Mouse (Mus musculus) B cell, adult 2 months (primary cell): ENCODE results near the gene Hmga1b.
A peak's percentile ranks its signal among the peaks of the same experiment; 100 is the strongest.
"Not testable (repeated sequence)": the region's sequence is repeated elsewhere in the genome, so short reads cannot be mapped to it uniquely, and the experiment has no call there.

Experiments
- DNase-seq, 2 experiments: peaks; one replicate each; pipeline ENCODE4 v3.0.0; 2022

Gene Hmga1b

DNA sequence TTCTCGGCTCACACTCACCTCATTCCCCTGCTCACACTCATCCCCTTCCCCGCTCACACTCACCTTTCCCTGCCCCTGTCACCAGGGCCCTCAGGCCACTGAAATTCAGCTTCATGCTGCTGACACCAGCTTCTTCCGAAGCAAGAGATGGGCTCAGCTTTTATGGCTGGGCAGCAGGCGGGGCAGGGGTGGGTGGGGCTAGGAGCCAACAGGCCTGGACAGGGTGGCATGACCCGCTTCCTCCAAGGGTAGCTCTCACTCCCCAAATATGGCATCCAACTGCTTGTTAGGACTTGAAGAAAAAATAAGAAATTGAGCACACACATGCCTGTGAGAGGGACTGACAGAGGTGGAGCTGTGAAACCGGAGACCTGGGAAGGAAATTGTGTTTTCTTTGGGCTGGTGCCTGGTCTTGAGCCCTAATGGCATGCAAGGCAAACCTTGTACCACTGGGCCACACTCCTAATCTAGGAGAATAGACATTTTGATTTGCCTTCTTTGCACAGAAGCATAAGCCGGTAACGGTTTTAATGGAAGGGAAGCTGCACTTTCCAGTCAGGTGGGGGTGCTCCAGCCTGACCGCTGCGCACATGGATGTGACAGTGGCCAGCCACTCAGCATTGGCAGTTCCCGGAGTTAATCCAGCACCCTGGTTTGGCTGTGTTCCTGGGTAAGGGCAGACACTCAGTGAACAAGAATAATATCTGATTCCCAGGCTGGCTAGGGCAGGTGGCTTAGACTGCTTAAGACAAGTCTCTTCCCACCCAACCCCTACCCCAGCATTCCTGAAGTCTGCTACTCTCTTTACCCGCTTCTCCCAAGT, 30.5 kb upstream of the Hmga1b start, which contains the start of gene Cbr2:
Gene Cbr2, minus strand, starts transcription at position 257 of the 823 bp plus-strand sequence.
- DNase-seq, result no peak

DNA sequence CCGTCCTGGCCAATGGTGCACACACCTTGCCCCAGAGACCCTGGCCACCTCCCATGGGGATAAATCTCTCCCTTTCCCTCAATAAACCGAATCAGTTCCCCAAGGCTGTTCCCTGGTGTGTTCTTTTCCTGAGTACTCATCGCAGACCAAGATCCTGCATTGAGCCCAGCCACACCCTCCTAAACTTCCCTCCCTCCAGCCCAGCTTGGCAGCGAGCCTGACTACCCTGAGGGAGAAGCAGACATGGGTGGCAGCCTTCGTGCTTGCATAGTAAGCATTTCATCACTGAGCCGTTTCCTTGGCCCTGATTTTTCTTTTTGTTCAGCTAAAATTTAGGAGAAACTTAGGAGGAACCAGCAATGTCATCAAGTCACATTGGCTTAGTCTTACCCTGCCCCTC, 29.1 kb upstream of the Hmga1b start:
- DNase-seq, result no peak

DNA sequence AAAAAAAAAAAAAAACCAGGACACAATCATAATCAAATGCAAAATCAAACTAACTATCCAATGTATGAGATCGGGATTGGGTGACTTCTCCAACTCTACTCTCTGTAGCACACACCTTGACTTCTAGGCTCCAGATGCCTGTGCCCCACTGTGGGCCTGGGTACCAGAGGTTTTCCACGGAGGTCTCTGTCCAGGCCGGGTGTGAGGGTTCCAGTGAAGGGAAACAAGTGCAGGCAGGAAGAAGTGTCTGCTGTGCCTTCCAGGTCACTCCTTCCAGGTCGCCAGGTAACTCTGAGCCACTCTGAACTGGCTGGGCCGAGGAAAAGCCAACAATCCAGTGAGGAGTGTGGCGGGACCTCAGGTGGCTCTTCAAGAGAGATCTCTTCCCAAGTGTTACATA, 26.2 kb upstream of the Hmga1b start:
- DNase-seq, result no peak

DNA sequence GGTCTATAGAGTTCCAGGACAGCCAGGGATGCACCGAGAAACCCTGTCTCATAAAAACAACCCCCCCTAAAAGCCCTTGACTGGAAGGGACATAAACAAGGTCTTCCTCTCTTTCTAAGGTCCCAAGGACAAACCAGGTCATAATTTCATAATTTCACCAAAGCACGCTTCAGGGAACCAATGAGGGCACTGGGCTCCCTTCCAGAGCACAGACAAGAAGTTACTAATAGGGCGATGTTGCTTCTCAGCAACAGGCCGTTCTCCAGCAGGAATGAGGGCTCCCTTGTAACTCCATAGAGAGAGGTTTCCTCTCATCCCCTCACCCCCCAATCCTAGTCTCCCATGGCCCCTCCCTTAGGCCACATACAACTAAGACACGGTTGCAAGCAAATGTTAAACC, 21.6 kb upstream of the Hmga1b start:
- no peak for DNase-seq

DNA sequence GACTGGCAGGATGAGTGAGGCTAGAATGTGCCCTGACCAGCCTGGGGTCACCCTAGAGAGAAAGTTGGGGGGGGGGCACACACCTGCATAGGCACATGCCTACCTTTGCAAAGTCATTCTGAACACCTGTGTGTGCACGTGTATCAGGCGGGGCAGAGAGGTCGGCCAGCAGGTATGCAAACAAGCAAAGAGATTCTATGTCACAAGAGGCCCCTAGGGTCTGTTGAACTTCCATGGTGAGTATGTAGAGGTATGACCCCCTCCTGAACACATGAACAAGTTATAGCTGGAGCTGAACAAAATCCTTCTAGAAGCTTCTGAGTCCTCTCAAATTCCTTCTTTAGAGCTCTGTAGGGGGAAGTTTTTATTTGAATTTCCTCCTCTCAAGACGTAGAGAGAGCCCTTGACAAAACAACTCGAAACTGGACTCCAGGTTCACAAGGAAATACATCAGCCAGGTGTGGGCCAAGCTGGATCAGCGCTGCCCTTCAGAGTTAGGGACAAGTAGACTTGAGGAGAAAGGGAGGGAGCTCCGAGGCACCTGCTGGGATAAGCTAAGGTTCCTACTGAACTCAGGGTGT, 18.4 kb upstream of the Hmga1b start:
- no peak for DNase-seq

DNA sequence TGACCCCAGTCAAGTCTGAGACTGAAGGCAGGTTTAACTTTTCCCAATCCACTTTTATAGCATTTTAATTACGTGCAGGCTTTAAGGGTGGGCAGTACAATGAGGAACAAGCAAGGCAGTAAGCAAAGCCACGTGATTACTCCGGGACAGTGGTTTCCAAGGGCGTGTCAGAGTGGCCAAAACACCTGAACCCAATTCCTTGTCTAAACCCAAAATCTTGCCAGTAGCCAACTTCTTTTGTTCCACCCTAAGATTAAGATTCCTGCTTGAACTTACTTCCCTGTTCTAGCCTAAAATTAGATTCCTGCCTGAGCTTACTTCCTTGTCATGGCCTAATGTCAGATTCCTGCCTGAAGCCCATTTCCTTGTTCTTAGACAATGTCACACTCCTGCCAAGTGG, 14.6 kb upstream of the Hmga1b start:
- no peak for DNase-seq

DNA sequence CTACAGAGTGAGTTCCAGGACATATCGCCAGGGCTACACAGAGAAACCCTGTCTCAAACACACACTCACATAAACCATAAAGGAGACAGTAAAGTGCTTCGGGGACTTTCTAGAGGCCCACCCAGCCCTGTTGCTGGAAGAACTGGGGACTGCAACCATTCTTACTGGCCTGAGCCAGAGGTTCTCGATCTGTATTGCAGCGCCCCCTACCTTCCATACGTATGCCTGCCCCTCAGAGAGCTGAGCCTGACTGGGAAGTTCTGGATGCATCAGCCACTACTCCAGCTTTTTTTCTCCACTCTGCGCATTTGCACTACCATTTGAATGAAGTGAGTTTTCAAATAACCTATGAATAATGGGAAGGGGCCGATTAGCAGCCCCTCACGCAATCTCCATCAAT, 13.2 kb upstream of the Hmga1b start:
- DNase-seq, result peak; percentile 71 to 74

DNA sequence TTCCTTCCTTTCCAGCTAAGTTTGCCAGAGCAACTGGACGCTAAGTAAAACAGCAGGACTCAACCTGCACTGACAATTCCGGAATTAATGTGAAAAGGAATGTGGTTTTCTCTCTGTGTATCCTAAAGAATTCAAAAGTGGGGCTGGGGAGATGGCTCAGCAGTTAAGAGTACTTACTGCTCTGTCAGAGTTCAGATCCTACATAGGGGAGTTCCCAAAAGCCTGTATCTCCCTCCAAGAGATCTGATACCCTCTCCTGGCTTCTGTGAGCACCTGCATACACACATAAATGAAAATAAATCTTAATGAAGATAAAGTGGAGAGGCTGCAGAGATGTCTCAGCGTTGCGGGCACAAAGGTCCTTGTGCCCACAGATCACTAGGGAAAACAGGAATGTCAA, 11.0 kb upstream of the Hmga1b start:
- no peak for DNase-seq

DNA sequence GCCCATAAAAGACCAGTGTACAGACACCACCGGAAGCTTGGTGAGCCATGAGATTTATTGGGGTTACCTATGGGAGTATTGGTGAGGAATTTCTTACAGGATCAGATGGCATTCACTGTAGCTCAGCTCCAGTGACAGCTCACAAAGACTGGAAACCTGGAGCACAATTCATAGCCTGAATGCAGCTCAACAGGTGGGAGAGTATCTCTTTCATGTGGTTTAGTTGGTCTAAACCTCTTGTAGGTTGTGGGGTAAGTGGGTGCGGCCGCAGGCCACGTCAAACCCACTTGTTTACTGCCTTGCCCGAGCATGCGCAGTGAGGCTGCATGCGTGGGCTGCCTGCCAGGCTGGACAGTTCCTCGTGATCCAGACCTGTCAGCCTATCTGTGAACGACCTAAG, 2.4 kb upstream of the Hmga1b start:
- no peak for DNase-seq

DNA sequence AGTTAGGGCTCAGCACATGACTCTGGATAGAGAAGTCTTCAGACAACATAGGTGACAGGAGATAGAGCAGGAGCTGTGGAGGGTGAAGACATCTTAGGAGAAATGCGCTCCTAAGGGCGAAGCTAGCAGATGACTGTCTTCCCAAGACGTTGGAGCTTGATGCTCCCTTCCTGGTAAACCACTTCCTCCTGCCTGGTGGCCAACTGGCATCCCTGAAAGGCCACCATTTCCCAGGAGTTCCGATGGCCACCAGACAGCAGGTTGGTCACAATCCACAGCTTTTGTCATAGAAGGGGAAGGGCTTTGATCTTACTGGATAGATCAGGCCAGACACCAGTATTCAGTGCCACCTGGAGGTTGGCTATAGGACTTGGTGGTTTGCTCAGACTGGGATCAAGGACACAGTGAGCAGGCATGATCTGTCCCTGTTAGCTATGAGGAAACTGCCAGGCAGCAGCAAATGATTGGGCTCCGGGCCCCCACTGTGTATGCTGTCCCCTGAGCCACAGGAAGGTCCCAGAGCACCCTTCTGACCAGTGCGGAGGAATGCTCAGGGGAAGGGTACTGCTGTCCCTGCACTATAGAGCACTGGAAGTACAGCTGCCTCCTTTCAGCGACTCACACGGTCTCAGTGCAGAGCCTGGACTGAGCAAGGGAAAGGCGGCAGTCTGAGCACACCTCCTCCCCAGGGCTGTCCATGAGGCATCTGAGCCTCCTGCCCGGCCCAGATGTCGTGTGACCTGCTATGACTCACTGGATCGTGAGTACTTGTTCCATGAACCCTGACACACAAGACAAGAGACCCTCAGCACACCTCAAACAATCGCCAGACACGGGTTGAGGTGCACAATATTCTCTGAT, 553 bp upstream of the Hmga1b start:
- DNase-seq, result no peak

DNA sequence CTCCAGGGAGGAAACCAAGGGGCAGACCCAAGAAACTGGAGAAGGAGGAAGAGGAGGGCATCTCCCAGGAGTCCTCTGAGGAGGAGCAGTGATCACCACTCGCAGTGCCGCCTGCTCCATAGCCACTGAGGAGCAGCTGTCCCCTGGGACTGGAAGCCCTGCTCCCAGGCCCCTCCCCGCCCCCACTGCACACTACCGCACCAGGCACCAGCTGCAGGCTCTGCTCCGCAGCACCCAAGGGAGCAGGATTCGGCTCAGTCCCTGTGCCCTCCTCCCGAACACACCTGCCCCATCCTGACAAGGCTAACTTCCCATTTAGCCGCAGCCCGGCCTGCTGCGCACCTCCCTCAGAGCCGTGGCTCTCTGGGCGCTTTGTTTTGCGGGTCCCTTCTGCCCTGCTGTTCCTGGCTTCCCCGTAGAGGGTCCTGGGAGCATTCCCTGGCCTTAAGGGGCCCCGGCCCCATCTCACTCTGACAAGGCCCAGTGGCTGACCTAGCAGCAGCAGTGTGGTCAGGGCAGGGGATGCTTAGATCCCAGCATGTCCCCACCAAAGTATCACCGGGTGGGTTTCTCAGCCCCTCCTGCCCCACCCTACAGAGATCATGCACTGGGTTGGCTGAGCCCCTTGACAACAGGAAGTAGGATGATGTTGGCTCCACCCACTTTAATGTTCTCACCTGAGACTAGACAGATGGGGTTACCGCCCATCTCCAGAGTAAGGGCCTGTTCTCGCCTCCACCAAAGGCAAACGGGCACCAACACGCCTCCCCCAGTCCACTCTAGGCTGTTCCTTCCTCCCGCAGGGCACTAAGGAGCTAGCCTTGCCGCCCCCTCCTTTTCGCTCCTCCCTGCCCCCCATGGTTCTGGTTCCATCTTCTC, 766 bp downstream of the Hmga1b start:
- not testable (repeated sequence) for DNase-seq

DNA sequence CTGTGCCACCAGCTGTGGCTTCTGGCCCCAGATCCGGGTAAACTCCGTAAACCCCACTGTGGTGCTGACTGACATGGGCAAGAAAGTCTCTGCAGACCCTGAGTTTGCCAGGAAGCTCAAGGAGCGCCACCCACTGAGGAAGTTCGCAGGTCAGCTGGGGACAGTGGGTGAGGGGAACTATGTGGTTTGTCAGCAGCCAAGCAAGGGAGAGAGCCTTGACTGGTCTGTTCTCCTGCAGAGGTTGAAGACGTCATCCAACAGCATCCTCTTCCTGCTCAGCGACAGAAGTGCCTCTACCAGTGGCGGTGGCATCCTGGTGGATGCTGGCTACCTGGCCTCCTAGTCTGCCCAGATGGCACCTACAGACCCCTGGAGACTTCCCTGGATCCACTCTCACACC, 4.4 kb downstream of the Hmga1b start:
- DNase-seq, result not testable (repeated sequence)

DNA sequence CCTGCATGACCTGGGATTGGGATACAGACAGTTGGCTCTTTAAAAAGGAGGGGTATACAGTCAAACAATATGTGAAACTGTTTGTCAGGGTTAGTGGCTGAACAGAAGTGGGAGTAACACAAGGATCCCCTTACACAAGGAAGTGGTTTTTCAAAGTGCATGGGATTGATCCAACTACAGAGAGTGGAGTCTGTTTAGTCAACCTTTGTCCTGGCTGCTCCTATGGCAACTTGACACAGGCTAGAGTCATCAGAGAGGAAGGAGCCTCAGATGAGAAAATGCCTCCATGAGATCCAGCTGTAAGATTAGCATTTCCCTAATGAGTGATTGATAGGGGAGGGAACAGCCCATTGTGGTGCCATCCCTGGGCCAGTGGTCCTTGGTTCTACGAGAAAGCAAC, 5.6 kb downstream of the Hmga1b start:
- DNase-seq, result no peak

DNA sequence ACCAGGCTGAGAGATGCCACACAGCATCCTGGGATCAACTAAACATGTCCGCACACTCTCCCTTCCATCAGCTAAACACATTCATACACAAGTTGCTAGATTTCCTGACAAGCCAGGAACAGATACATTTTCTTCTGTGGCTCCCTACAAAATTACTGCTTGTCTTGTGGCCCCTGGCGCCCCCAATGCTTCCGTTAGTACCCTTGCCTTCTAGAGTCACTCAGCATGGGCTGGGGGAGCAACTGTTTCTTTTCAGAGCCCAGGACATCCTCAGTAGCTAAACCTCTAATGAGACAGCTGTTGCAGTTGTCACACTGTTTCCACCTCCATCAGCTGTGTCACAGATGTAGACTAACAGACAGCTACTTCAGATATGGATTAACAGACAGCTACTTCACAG, 10.2 kb downstream of the Hmga1b start:
- DNase-seq, result no peak

DNA sequence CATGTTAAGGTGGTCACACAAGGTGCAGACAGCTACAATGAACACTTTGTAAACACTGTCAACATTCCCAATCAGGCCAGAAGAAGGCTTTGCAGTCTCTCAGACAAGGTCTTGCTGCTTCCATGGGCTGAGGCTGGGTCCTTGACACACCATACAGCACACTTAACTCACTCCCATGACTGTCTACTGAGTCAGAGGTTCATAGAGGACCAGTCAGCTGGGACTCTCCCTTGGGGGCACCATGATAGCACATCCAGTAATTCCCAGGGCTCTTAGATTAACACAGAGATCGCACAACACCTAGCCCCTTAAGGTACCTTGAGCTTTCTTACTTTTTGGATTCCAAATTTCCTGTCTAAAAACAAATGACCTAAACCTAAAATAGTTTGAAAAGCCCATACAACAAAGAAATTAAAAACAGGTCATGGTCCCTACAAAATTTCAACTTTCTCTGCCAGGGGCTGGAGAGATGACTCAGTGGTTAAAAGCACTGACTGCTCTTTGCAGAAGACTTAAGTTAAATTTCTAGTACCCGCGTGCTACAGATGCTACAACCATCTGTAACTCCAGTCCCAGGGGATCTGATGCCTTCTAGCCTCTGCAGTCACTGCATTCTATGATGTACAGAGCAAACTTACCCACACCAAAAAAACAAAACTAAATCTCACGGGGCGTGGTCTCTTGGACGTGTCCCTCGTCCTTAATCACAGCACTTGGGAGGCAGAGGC, 11.0 kb downstream of the Hmga1b start:
- DNase-seq, result no peak

DNA sequence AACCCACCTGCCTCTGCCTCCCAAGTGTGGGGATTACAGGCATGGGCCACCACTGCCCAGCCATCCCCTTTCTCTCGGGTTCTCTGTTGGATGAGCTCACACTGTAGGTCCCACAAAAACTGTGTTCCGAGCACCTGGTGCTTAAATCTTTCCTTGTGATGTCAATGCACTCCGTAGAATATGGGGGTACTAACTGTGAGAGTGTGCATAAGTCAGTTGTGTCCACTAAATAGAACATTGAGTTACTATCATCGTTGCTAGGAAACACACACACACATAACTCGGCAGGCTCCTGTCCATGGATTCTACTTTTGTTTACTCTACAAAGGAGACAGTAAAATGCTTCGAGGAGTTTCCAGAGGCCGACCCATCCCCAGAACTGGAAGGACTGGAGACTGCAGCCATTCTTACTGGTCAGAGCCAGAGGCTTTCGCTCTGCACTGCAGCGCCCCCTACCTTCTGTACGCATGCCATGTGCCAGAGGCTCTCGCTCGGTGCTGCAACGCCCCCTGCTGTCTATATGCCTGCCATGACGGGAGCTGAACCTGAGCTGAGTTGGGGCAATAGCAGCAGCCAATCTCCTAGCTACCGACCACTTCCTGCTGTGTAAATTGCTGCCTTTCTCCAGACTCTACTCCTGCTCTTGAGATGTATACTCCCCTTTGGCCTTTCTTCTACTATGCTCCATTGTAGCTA, 13.3 kb downstream of the Hmga1b start:
- peak; percentile 96 for DNase-seq

DNA sequence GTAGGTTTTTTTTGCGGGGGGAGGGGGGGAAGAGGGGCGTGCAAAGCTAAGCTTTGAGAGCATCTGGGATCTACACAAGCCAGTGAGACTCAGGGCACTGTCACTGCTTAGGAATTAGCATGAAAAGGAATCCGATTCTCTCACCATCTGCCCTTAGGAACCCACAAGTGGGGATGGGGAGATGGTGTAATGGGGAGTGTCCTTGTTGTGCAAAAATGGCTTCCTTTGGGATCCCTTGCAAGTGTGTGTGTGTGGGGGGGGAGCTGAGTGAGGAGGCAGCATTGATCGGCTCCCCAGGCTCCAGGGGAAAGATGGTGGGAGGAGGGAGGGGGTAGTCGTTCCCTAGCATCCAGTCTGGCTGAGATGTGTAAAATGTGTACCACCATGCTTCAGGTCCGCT, 14.5 kb downstream of the Hmga1b start:
- DNase-seq, result no peak

DNA sequence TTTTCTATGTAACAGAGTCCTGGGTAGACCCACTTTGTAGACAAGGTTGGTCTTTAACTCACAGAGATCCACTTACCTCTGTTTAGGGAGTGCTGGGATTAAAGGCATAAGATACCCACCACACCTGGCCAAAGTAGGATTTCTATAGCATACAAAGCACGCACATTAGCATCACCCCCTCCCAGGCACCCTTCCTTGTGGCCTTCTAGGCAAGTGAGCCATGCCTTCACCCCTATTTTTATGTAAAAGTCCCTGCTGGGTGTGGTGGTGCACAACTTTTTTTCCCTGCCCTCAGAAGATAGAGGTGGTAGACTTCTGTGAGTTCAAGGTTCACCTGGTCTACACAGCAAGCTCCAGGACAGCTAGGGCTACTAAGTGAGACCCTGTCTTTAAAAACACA, 17.3 kb downstream of the Hmga1b start:
- DNase-seq, result no peak

DNA sequence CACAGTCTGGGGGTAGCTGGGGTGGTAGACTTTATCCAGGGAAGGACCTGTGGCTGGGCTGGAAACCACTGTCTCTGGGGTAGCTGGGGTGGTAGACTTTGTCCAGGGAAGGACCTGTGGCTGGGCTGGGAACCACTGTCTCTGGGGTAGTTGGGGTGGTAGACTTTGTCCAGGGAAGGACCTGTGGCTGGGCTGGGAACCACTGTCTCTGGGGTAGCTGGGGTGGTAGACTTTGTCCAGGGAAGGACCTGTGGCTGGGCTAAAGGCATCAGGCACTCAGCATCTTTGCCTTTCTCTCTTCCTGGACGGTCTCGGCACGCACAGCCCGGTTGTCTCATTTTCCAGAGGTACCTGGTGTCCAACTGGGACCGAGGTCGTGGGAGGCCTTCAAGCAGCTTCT, 18.8 kb downstream of the Hmga1b start:
- not testable (repeated sequence) for DNase-seq

DNA sequence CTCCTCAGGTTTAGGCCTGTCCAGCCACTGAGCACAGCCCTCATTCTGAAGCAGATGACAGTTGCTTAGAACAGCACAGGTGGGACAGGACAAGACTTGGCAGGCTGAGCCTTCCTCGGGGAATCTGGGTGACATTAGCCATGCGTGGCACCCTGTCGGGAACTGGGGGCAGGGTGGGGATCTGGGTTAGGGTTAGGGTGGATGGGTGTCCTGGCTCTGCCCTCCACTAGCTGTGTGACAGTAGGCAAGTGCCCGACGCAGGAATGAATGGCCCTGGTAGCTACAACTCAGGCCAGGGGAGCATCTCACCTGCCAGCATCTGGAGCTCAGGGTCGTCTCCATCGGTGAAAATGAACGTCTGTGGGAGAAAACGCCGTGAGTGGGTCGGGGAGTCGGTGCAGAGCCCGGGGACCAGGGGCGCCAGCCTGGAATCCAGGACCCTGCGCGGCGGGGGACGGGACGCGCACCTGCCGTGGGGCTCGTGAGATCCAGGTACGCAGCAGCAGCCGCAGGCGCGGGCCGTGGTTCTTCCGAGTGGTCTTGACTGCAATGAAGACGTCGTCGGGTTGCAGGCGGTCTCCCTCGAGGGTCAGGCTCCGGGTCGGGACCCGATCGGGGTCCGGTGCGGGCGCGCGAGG, 21.0 kb downstream of the Hmga1b start:
- no peak for DNase-seq
